ENCODE assay signal across 8 mouse cellular contexts in genomic region chr2:33328941-33329340, GRCm38 (mm10). TPM values are rescaled to one million over a fixed set of nuclear protein-coding genes. Genes with fewer than 3 reads are reported as not detected.
DNase-seq lines count a peak whose midpoint lies in the region; ATAC-seq and TF ChIP-seq lines count a peak whose summit lies in the region.

No protein-coding gene starts in this region.

- H3K27me3 ChIP-seq in forebrain, embryonic 15.5 days: no peaks in the 10 kb centered on the region
- H3K27me3 ChIP-seq in forebrain, embryonic 13.5 days: no peaks in the 10 kb centered on the region
- no peaks in the 10 kb centered on the region for H3K27me3 ChIP-seq in lung, postnatal 0 days (replicated peaks; ENCODE audit: insufficient read depth, low read length)

- 0 out of 2 replicates have a peak, but pooled peaks have one; percentile 46 for ATAC-seq in forebrain, embryonic 15.5 days (replicated peaks)
- no peak for ATAC-seq in forebrain, embryonic 13.5 days
- ATAC-seq in granulocyte monocyte progenitor cell, adult 5-6 weeks (replicated peaks; ENCODE audit: poor library complexity, severe bottlenecking): peak; percentile 95
- ATAC-seq in lung, postnatal 0 days: no peak

- no peak overlapping the region for H3K9ac ChIP-seq in forebrain, embryonic 15.5 days (replicated peaks)
- H3K9ac ChIP-seq in forebrain, embryonic 13.5 days: no peak overlapping the region
- no peak overlapping the region for H3K9ac ChIP-seq in lung, postnatal 0 days (replicated peaks; ENCODE audit: low read depth)

- no peak for TF ChIP-seq EP300 in lung, postnatal 0 days (IDR thresholded peaks at IDR 0.05)

- peak; percentile 24 for DNase-seq in urinary bladder, postnatal 25 days (ENCODE audit: low spot score)
- DNase-seq in urinary bladder, adult 18-20 months (ENCODE audit: low spot score in 2 of 2): no peak
- DNase-seq in lung, postnatal 0 days (ENCODE audit: low spot score): no peak
- DNase-seq in thymus, postnatal 0 days (ENCODE audit: low spot score): peak; percentile 49
- DNase-seq in ovary, postnatal 10 days (ENCODE audit: low spot score): no peak

- no peaks in the 10 kb centered on the region for H3K9me3 ChIP-seq in forebrain, embryonic 15.5 days
- no peaks in the 10 kb centered on the region for H3K9me3 ChIP-seq in forebrain, embryonic 13.5 days (replicated peaks)
- H3K9me3 ChIP-seq in lung, postnatal 0 days (ENCODE audit: low read length): no peaks in the 10 kb centered on the region

- TF ChIP-seq CTCF in lung, postnatal 0 days (IDR thresholded peaks at IDR 0.05): peak; percentile 69

- H3K4me1 ChIP-seq in forebrain, embryonic 15.5 days: peaks cover 5% of the 10 kb centered on the region; the same call in 1 of the 2 replicates
- no peaks in the 10 kb centered on the region for H3K4me1 ChIP-seq in forebrain, embryonic 13.5 days
- H3K4me1 ChIP-seq in lung, postnatal 0 days (ENCODE audit: insufficient read depth, low read depth, low read length): no peaks in the 10 kb centered on the region

- no peak overlapping the region for H3K27ac ChIP-seq in forebrain, embryonic 15.5 days (replicated peaks)
- H3K27ac ChIP-seq in forebrain, embryonic 13.5 days: no peak overlapping the region
- no peak overlapping the region for H3K27ac ChIP-seq in lung, postnatal 0 days (ENCODE audit: low read length)

- no peak overlapping the region for H3K4me3 ChIP-seq in forebrain, embryonic 15.5 days
- H3K4me3 ChIP-seq in forebrain, embryonic 13.5 days: no peak overlapping the region
- H3K4me3 ChIP-seq in lung, postnatal 0 days (ENCODE audit: low read depth, low read length): no peak overlapping the region

- H3K4me2 ChIP-seq in forebrain, embryonic 15.5 days (replicated peaks): no peak overlapping the region
- no peak overlapping the region for H3K4me2 ChIP-seq in forebrain, embryonic 13.5 days
- H3K4me2 ChIP-seq in lung, postnatal 0 days (replicated peaks; ENCODE audit: low read depth, low read length): no peak overlapping the region

- peaks cover 9% of the 10 kb centered on the region; the same call in 1 of the 2 replicates for H3K36me3 ChIP-seq in forebrain, embryonic 15.5 days
- H3K36me3 ChIP-seq in forebrain, embryonic 13.5 days (ENCODE audit: poor library complexity, severe bottlenecking): peaks cover 8% of the 10 kb centered on the region
- H3K36me3 ChIP-seq in lung, postnatal 0 days (ENCODE audit: insufficient read depth, low read length): no peaks in the 10 kb centered on the region

- 89% methylated on average over 1 of the region's 1 CpGs for WGBS in forebrain, embryonic 15.5 days
- WGBS in forebrain, embryonic 13.5 days: 84% methylated on average over 1 of the region's 1 CpGs
- 81% methylated on average over 1 of the region's 1 CpGs for WGBS in lung, postnatal 0 days

RNA-seq across cellular contexts. Expression of gene Ralgps1, which starts 42.3 kb away (rescaled TPM):
- 39.1 and 40.5 TPM in 2 replicates for polyA plus RNA-seq in forebrain, embryonic 15.5 days (2015; fragmentation: Nextera tagmentation; extraction: Ambion mirVana)
- polyA plus RNA-seq in forebrain, embryonic 13.5 days (2015; fragmentation: Nextera tagmentation; extraction: Ambion mirVana): 27.2 and 31.1 TPM in 2 replicates
- 3.5 and 3.7 TPM in 2 replicates for total RNA-seq in granulocyte monocyte progenitor cell, adult 5-6 weeks (2014; fragmentation: Nextera tagmentation)
- total RNA-seq in granulocyte monocyte progenitor cell, adult 5-6 weeks (2017): 0.15 and 0.60 TPM in 2 replicates
- polyA plus RNA-seq in lung, postnatal 0 days (2015; fragmentation: Nextera tagmentation; extraction: Ambion mirVana): 1.8 and 2.2 TPM in 2 replicates
- 3.9 and 5.5 TPM in 2 replicates for polyA plus RNA-seq in thymus, postnatal 0 days (2015; fragmentation: Nextera tagmentation; extraction: Ambion mirVana)

Comparison
In these comparisons a context has a peak if more than half of its experiments do, and no peak if none do; other contexts are left out.
1. ATAC-seq: peak in forebrain, embryonic 15.5 days (single experiment) and granulocyte monocyte progenitor cell, adult 5-6 weeks (single experiment); none in forebrain, embryonic 13.5 days (single experiment) and lung, postnatal 0 days (single experiment).
2. DNase-seq: peak in urinary bladder, postnatal 25 days (single experiment) and thymus, postnatal 0 days (single experiment); none in urinary bladder, adult 18-20 months (0 of 2), lung, postnatal 0 days (single experiment) and ovary, postnatal 10 days (single experiment).